Mouse (Mus musculus): ENCODE data around the gene Ppp2r5b.

The Ppp2r5b gene

DNA sequence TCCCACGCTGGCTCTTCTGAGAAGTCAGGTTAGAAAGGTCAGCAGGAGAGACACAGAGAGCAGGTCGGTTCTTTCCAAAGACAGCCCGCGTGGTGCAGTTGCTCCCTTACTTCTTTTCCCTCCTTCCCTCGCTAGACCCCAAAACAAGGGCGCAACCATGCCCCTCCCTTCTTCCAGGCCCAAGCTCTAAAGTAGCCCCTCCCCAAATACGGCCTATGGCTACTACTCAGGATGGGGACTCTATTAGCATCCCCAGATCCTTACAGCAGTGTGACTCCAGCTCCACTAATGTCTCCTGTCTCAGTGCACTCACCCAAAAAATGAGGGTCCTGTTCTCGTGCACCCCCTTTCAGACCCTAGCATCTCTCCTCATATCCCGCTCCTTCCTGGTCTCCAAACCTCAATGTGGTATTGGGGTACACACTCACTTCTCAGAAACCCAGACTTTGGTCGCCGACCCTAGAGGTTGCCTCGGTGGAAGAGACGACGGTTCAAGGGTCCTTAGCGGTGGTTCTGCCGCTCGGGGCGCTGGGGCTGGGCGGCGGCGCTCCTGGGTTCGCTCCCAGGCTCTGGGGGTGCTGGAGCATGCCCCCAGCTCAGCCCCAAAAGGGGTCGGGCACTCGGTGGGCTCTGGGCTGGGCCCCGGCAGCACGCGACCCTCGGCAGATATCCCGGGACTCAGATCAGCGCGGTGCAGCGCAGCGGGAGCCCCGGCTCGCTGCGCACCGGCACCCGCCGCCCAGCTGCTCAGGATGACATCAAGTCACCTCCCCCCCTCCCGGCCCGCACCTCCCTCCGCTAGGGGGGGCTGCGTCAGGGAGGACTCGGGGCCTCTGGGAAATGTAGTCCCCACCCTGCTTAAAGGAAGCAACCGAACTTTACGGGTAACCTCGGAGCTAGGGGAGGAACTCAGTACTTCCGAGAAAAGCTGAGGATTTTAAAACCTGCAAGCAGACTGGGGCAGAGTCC, at the start of gene Ppp2r5b:
Gene Ppp2r5b (minus strand): TSS at position 789 of the 969 bp plus-strand sequence.
- peak; percentile 96 for DNase-seq

DNA sequence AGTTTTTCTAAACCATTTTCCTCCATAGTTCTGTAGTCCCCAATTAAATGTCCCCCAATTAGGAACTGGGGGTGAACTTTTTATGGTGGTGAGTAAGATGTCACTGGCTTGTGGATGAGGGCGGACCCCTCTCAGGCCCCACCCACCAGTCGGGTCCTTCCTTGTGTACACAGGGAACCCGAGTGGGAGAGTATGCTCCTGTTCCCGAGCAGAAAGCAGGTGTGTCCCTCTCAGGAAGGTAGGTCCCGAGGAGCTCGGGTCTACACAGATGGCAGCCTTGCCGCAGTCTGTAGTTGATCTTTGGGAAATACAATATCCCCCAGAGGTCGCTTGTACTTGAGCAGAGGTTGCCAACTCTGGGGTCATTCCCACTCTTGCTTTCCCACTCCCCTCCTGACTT, 49.6 kb upstream of the Ppp2r5b start:
- DNase-seq: no peak

DNA sequence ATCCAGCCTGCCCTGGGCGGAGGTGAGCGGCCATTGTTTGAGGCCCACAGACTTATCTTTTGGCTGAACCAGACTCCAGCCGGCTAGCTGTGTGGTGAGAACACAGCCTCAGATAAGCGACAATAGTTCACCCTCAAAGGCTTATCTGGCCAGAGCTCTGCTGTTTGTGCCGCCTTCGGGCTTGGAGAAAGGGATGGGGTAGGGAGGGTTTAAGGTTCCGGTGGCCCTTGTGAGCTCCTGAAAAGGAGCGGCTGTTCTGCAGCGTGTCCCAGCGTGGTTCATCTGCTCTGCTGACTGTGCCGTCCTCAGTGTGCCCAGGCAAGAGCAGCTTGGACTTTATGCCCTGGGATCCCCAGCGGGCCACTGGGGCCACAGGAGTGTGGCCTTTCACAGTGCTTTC, 48.8 kb upstream of the Ppp2r5b start:
- no peak for DNase-seq

- DNase-seq: no peak
Measured at GRCm38 (mm10) chr19:6283001-6283400, 47.3 kb upstream of the Ppp2r5b start.

GRCm38 (mm10) chr19:6281122-6282020, 45.7 kb upstream of the Ppp2r5b start:
- no peak for DNase-seq

DNA sequence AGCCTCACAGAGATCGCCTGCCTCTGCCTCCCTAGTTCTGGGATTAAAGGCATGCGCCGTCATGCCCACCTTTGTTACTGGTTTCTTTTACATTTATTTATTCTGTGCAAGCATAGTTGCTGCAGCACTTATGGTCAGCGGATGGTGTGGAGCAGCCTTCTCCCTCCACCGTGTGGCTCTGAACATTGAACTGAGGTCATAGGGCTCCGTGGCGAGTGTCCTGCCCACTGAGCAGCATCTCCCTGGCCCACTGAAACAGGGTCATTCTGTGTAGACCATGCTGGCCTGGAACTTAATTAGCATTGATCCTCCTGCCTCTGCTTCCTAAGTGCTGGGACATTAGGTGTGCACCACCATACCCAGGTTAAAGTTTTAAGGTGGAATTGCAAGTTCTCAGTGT, 44.9 kb upstream of the Ppp2r5b start:
- no peak for DNase-seq

DNA sequence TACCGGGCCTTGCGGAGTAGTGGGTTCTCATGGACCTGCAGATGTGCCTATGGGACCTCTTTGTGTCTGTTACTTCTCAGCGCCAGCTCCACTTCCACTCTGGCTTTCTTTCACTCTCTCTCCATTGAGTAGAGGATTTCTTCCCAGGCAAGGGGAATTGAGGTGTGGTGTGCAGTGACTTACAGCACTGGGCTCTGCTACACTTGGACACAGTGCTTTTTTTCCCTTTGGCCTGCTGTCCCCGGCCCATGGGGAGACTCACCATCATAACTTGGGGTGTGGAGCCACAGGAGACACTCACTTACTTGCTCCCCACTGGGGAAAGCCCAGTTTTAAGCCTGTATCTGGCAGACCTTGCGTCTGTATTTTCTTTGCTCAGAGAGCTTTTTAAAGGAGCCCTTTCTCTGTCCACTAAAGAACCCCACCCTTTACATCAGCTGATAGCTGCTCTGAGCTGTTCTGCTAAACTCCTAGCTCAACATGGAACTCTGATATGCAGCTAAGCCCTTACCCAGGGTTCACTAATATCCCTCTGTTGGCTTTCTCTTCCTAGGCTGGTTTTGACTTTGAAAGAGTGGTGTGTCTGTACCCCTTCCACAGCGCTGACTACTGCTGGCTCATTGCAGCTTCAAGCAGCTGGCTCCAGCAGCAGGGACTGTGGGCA, 43.9 kb upstream of the Ppp2r5b start:
- peak; percentile 25 for DNase-seq

- peak; percentile 40 for DNase-seq
Measured at GRCm38 (mm10) chr19:6278439-6279073, 42.9 kb upstream of the Ppp2r5b start.

GRCm38 (mm10) chr19:6277661-6278438, 42.2 kb upstream of the Ppp2r5b start:
- DNase-seq: peak; percentile 58

- DNase-seq: peak; percentile 96
Measured at GRCm38 (mm10) chr19:6276426-6277421, 41.1 kb upstream of the Ppp2r5b start, which contains the start of gene Ehd1. Gene Ehd1, plus strand, starts transcription at chr19:6276725.

DNA sequence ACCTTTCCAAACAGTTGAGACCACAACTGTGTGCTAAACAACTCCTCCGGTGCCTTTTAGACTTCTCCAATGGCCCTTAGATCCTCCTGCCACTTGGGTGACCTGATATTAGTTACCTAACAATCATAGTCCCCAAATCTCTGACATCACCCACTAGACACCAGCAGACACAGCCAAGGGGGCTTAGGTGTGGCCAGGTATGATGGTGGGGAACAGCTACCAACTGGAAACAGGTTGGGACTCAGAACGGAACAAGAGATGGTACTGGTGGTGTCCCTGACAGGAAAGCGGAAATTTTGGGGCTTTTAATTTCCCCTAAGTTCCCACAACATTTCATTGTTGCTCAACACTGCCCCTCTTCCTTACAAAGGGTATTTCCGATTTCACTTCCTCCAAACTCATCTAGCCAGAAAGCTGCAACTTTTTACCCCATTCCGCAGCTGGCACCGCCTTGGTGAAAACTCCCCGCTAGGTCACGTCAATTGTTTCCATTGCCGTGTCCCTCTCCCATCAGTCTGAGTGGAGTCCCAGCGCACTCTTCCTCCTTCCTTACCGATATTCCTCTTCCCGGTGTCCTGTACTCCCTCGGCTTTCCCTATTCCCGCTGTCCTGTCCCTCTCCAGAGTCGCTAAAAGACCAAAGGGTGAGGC, 40.2 kb upstream of the Ppp2r5b start:
- DNase-seq: no peak

GRCm38 (mm10) chr19:6273998-6274608, 38.4 kb upstream of the Ppp2r5b start:
- no peak for DNase-seq

GRCm38 (mm10) chr19:6273592-6273991, 37.9 kb upstream of the Ppp2r5b start:
- no peak for DNase-seq

GRCm38 (mm10) chr19:6272738-6273137, 37.1 kb upstream of the Ppp2r5b start:
- no peak for DNase-seq

GRCm38 (mm10) chr19:6272053-6272452, 36.4 kb upstream of the Ppp2r5b start:
- DNase-seq: no peak

DNA sequence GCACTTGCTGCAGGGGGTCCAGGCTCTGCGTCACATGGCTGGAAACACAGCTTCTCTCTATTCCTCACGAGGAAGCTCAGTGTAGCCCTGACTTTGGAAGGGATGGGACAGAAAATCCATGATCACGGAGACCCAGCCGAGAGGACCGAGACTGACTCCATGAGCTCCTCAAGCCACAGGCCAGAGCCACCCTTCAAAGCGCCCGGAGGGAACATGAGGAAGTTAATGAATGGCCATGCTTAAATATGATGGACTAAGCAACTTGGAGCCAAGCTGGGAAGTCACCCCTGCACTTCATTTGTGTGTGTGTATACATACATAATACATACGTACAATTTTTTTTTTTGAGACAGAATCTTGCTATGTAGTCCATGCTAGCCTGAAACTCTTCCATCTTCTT, 35.5 kb upstream of the Ppp2r5b start:
- DNase-seq: no peak

DNA sequence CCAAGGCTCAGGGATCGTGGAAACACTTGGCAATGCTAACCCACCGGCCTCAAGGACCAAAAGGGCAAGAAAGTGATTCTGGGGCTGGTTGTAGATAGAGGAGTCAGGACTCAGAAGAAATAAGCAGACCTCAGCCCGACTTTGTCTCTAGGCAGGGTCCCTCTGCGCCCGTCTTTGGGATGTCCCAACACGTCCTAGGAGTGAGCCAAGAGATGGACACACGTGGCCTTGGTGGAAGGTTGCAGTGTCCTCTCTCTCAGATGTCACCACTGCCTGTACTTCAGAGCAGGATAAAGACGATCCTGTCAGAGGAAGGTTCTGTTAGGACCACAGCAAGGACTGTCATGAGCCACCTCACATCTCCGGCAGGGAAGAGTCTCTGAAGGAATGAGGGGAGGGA, 35.0 kb upstream of the Ppp2r5b start:
- no peak for DNase-seq

- DNase-seq: no peak
Measured at GRCm38 (mm10) chr19:6269798-6270475, 34.3 kb upstream of the Ppp2r5b start.

GRCm38 (mm10) chr19:6268670-6269132, 33.0 kb upstream of the Ppp2r5b start:
- no peak for DNase-seq

Measured in cerebellum, adult 8-10 months (tissue).